Mouse (Mus musculus): ENCODE measurements around the gene Upk1b.
A peak's percentile ranks its signal among the peaks of the same experiment; 100 is the strongest.
"Not testable (repeated sequence)": the region's sequence is repeated elsewhere in the genome, so short reads cannot be mapped to it uniquely, and the experiment has no call there.

Gene Upk1b

GRCm38 (mm10) chr16:38800091-38800490 is at the start of gene Upk1b:
TSS of gene Upk1b (minus strand) at chr16:38800328.
- DNase-seq (ENCODE audit: low spot score in 2 of 2) = no peak

GRCm38 (mm10) chr16:38828649-38829048 is 28.5 kb upstream of the Upk1b start, which contains the start of gene 4930435E12Rik:
TSS of gene 4930435E12Rik (minus strand) at chr16:38828749.
- DNase-seq (ENCODE audit: low spot score in 2 of 2) = no peak

- peak; percentile 34 to 66 for DNase-seq (ENCODE audit: low spot score in 2 of 2)
Measured at GRCm38 (mm10) chr16:38812521-38812920, 12.4 kb upstream of the Upk1b start.

- DNase-seq (ENCODE audit: low spot score in 2 of 2) = no peak
Measured at GRCm38 (mm10) chr16:38810196-38810595, 10.1 kb upstream of the Upk1b start.

- DNase-seq (ENCODE audit: low spot score in 2 of 2) = not testable (repeated sequence)
Measured at GRCm38 (mm10) chr16:38807796-38808195, 7.7 kb upstream of the Upk1b start.

GRCm38 (mm10) chr16:38798957-38799450 is 1.1 kb downstream of the Upk1b start:
- no peak for DNase-seq (ENCODE audit: low spot score in 2 of 2)

GRCm38 (mm10) chr16:38793120-38793519 is 7.0 kb downstream of the Upk1b start:
- no peak for DNase-seq (ENCODE audit: low spot score in 2 of 2)

GRCm38 (mm10) chr16:38789966-38790365 is 10.2 kb downstream of the Upk1b start:
- no peak for DNase-seq (ENCODE audit: low spot score in 2 of 2)

GRCm38 (mm10) chr16:38789016-38789415 is 11.1 kb downstream of the Upk1b start:
- no peak for DNase-seq (ENCODE audit: low spot score in 2 of 2)

- DNase-seq (ENCODE audit: low spot score in 2 of 2) = no peak
Measured at GRCm38 (mm10) chr16:38785301-38785700, 14.8 kb downstream of the Upk1b start.

- DNase-seq (ENCODE audit: low spot score in 2 of 2) = no peak
Measured at GRCm38 (mm10) chr16:38782524-38783067, 17.5 kb downstream of the Upk1b start.

GRCm38 (mm10) chr16:38781946-38782345 is 18.2 kb downstream of the Upk1b start:
- no peak for DNase-seq (ENCODE audit: low spot score in 2 of 2)

GRCm38 (mm10) chr16:38780960-38781572 is 19.1 kb downstream of the Upk1b start:
- DNase-seq (ENCODE audit: low spot score in 2 of 2) = no peak

- no peak for DNase-seq (ENCODE audit: low spot score in 2 of 2)
Measured at GRCm38 (mm10) chr16:38776342-38776741, 23.8 kb downstream of the Upk1b start.

- DNase-seq (ENCODE audit: low spot score in 2 of 2) = no peak
Measured at GRCm38 (mm10) chr16:38774964-38775746, 25.0 kb downstream of the Upk1b start.

- no peak for DNase-seq (ENCODE audit: low spot score in 2 of 2)
Measured at GRCm38 (mm10) chr16:38772906-38773496, 27.1 kb downstream of the Upk1b start.

GRCm38 (mm10) chr16:38771145-38771544 is 29.0 kb downstream of the Upk1b start:
- no peak for DNase-seq (ENCODE audit: low spot score in 2 of 2)

- DNase-seq (ENCODE audit: low spot score in 2 of 2) = no peak
Measured at GRCm38 (mm10) chr16:38769529-38769928, 30.6 kb downstream of the Upk1b start.

- DNase-seq (ENCODE audit: low spot score in 2 of 2) = no peak
Measured at GRCm38 (mm10) chr16:38768386-38768785, 31.7 kb downstream of the Upk1b start.

GRCm38 (mm10) chr16:38767761-38768160 is 32.4 kb downstream of the Upk1b start:
- DNase-seq (ENCODE audit: low spot score in 2 of 2) = no peak

GRCm38 (mm10) chr16:38766671-38767070 is 33.5 kb downstream of the Upk1b start:
- DNase-seq (ENCODE audit: low spot score in 2 of 2) = no peak

- DNase-seq (ENCODE audit: low spot score in 2 of 2) = no peak
Measured at GRCm38 (mm10) chr16:38763508-38763907, 36.6 kb downstream of the Upk1b start.
